Mouse (Mus musculus): Measurements from ENCODE around the gene Aldh1l1. TPM values are rescaled to one million over a fixed set of nuclear protein-coding genes. Genes with fewer than 3 reads are reported as not detected.

Gene Aldh1l1
- polyA plus RNA-seq, 1 experiment from 2014 or later = 7.8 TPM

GRCm38 (mm10) chr6:90613277-90613676 is 127.0 kb downstream of the Aldh1l1 start:
- Histone ChIP-seq H3K27me3 (replicated peaks; ENCODE audit: control insufficient read depth, insufficient read depth, low read length) (no peaks in the 10 kb centered on the region), H3K4me2 (ENCODE audit: low read length) (no peak overlapping the region), H3K9me3 (ENCODE audit: control insufficient read depth, low read length) (no peaks in the 10 kb centered on the region), H3K27ac (ENCODE audit: low read depth) (no peak overlapping the region), H3K9ac (ENCODE audit: low read length) (no peak overlapping the region), H3K36me3 (ENCODE audit: control insufficient read depth, insufficient read depth, low read length) (no peaks in the 10 kb centered on the region), H3K4me3 (ENCODE audit: low read depth, low read length) (no peak overlapping the region), H3K4me1 (replicated peaks; ENCODE audit: control insufficient read depth, insufficient read depth, low read length) (no peaks in the 10 kb centered on the region)
- no peak for DNase-seq (ENCODE audit: low spot score)
- no peak for ATAC-seq (replicated peaks; ENCODE audit: low FRiP score, low TSS enrichment, low read depth)
- WGBS = 81% methylated on average over 8 of the region's 8 CpGs

- Histone ChIP-seq H3K4me1 (replicated peaks; ENCODE audit: control insufficient read depth, insufficient read depth, low read length) (0 out of 2 replicates have a peak, but pooled peaks cover 4% of the 10 kb centered on the region), H3K4me2 (ENCODE audit: low read length) (no peak overlapping the region), H3K4me3 (ENCODE audit: low read depth, low read length) (no peak overlapping the region), H3K36me3 (ENCODE audit: control insufficient read depth, insufficient read depth, low read length) (no peaks in the 10 kb centered on the region), H3K27ac (ENCODE audit: low read depth) (no peak overlapping the region), H3K9me3 (ENCODE audit: control insufficient read depth, low read length) (no peaks in the 10 kb centered on the region), H3K9ac (ENCODE audit: low read length) (no peak overlapping the region), H3K27me3 (replicated peaks; ENCODE audit: control insufficient read depth, insufficient read depth, low read length) (no peaks in the 10 kb centered on the region)
- ATAC-seq (replicated peaks; ENCODE audit: low FRiP score, low TSS enrichment, low read depth) (no peak), DNase-seq (ENCODE audit: low spot score) (no peak)
- WGBS = 79% methylated on average over 7 of the region's 7 CpGs
These were observed 129.1 kb downstream of the Aldh1l1 start for GRCm38 (mm10) chr6:90615362-90615761.

- no peaks in the 10 kb centered on the region for H3K9me3 ChIP-seq (ENCODE audit: control insufficient read depth, low read length)
- no peak overlapping the region for H3K4me3 ChIP-seq (ENCODE audit: low read depth, low read length)
- DNase-seq (ENCODE audit: low spot score) (no peak), ATAC-seq (replicated peaks; ENCODE audit: low FRiP score, low TSS enrichment, low read depth) (no peak)
- H3K4me1 ChIP-seq (replicated peaks; ENCODE audit: control insufficient read depth, insufficient read depth, low read length) = 0 out of 2 replicates have a peak, but pooled peaks cover 6% of the 10 kb centered on the region
- H3K4me2 ChIP-seq (ENCODE audit: low read length) = no peak overlapping the region
- no peaks in the 10 kb centered on the region for H3K27me3 ChIP-seq (replicated peaks; ENCODE audit: control insufficient read depth, insufficient read depth, low read length)
- 88% methylated on average over 6 of the region's 6 CpGs for WGBS
- H3K36me3 ChIP-seq (ENCODE audit: control insufficient read depth, insufficient read depth, low read length) = no peaks in the 10 kb centered on the region
- H3K27ac ChIP-seq (ENCODE audit: low read depth) = no peak overlapping the region
- no peak overlapping the region for H3K9ac ChIP-seq (ENCODE audit: low read length)
These were observed 129.8 kb downstream of the Aldh1l1 start for GRCm38 (mm10) chr6:90615991-90616390.

DNA sequence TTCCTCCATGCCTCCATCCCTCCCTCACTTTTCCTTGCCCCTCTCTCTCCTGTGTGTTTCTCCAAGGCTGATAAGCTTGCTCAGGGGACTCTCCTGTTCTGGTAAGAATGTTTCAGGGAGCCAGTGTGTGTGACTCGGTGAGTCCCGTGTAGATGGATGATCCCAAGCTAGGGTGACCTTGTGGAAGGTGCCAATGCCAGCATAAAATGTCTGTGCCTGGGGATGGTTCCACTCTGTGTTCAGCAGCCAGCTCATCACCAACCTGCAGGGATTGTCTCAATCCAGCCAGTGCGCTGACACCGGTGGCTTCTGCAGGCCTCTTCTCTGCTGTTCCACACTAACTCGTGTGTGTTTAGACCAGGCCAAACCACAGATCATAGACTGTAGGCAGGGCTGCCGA is 130.3 kb downstream of the Aldh1l1 start:
- no peak overlapping the region for H3K4me2 ChIP-seq (ENCODE audit: low read length)
- no peaks in the 10 kb centered on the region for H3K36me3 ChIP-seq (ENCODE audit: control insufficient read depth, insufficient read depth, low read length)
- peaks cover 11% of the 10 kb centered on the region; the same call in 1 of the 2 replicates for H3K4me1 ChIP-seq (replicated peaks; ENCODE audit: control insufficient read depth, insufficient read depth, low read length)
- no peaks in the 10 kb centered on the region for H3K27me3 ChIP-seq (replicated peaks; ENCODE audit: control insufficient read depth, insufficient read depth, low read length)
- WGBS = 76% methylated on average over 6 of the region's 6 CpGs
- no peak overlapping the region for H3K27ac ChIP-seq (ENCODE audit: low read depth)
- H3K9ac ChIP-seq (ENCODE audit: low read length) = no peak overlapping the region
- ATAC-seq (replicated peaks; ENCODE audit: low FRiP score, low TSS enrichment, low read depth) (no peak), DNase-seq (ENCODE audit: low spot score) (no peak)
- H3K4me3 ChIP-seq (ENCODE audit: low read depth, low read length) = no peak overlapping the region
- no peaks in the 10 kb centered on the region for H3K9me3 ChIP-seq (ENCODE audit: control insufficient read depth, low read length)

DNA sequence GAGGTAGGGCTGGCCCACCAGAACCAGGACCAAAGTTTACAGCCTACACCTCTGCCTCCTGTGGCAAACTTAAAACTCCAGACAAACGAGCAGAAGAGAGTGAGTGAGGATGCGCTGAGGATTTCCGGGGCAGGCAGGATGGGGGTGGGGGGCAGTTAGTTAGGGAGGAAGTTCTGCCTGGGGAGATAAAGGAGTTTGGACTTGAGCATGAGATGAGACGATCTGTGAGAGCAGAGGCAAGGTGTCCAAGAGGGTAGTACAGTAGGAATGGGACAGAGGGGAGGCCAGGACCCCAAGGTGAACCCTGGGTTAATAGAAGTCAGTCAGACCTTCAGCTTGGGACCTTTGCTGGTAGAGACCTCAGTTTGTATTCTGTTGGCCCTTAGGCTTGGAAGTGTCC is 132.0 kb downstream of the Aldh1l1 start:
- Histone ChIP-seq H3K9me3 (ENCODE audit: control insufficient read depth, low read length) (no peaks in the 10 kb centered on the region), H3K27ac (ENCODE audit: low read depth) (no peak overlapping the region), H3K27me3 (replicated peaks; ENCODE audit: control insufficient read depth, insufficient read depth, low read length) (no peaks in the 10 kb centered on the region), H3K4me1 (replicated peaks; ENCODE audit: control insufficient read depth, insufficient read depth, low read length) (peaks cover 20% of the 10 kb centered on the region; the same call in 1 of the 2 replicates), H3K4me3 (ENCODE audit: low read depth, low read length) (no peak overlapping the region), H3K9ac (ENCODE audit: low read length) (no peak overlapping the region), H3K4me2 (ENCODE audit: low read length) (no peak overlapping the region), H3K36me3 (ENCODE audit: control insufficient read depth, insufficient read depth, low read length) (no peaks in the 10 kb centered on the region)
- 65% methylated on average over 4 of the region's 4 CpGs for WGBS
- no peak for DNase-seq (ENCODE audit: low spot score)
- ATAC-seq (replicated peaks; ENCODE audit: low FRiP score, low TSS enrichment, low read depth) = no peak

DNA sequence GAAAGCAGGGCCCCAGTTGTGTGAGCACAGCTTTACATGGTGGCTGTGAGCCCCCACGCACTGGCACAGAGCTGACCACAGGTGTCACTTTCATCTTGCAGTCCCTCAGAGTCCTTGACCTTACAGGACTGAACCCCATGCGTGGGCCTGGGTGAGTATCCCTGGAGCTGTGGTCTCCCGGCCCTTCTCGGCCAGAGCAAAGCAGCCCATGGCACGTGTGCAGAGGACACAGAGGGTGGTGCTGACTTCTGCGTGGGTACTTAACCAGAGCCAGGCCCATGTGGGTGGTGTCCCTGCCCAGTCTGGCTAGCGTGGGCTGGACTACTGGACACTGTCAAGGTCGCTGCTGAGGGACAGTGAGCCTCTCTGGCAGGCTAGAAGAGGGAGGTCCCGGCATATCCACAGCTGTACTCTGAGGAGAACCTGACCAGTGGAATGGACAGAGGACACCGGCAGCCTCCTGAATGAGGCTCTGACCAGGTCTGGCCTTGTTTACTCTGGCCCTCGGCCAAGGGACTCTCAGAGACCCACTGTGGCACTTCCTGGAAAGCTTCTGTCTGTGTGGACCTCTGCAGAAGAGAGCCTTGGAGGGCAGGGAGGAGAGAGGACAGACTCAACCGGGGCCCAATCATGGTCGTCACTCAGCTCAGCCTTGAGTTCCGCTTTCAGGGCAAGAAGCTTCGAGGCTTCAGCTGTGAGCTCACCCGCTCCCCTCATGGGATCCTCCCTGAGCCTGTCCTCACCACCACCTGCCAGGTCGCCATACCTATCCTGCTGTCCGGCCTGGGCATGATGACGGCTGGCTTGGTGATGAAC is 132.8 kb downstream of the Aldh1l1 start:
- no peaks in the 10 kb centered on the region for H3K27me3 ChIP-seq (replicated peaks; ENCODE audit: control insufficient read depth, insufficient read depth, low read length)
- DNase-seq (ENCODE audit: low spot score) = no peak
- WGBS = 65% methylated on average over 19 of the region's 19 CpGs
- H3K36me3 ChIP-seq (ENCODE audit: control insufficient read depth, insufficient read depth, low read length) = no peaks in the 10 kb centered on the region
- H3K27ac ChIP-seq (ENCODE audit: low read depth) = no peak overlapping the region
- H3K4me2 ChIP-seq (ENCODE audit: low read length) = no peak overlapping the region
- no peaks in the 10 kb centered on the region for H3K9me3 ChIP-seq (ENCODE audit: control insufficient read depth, low read length)
- H3K4me3 ChIP-seq (ENCODE audit: low read depth, low read length) = no peak overlapping the region
- H3K9ac ChIP-seq (ENCODE audit: low read length) = no peak overlapping the region
- no peak for ATAC-seq (replicated peaks; ENCODE audit: low FRiP score, low TSS enrichment, low read depth)
- H3K4me1 ChIP-seq (replicated peaks; ENCODE audit: control insufficient read depth, insufficient read depth, low read length) = peaks cover 21% of the 10 kb centered on the region; the same call in 1 of the 2 replicates

DNA sequence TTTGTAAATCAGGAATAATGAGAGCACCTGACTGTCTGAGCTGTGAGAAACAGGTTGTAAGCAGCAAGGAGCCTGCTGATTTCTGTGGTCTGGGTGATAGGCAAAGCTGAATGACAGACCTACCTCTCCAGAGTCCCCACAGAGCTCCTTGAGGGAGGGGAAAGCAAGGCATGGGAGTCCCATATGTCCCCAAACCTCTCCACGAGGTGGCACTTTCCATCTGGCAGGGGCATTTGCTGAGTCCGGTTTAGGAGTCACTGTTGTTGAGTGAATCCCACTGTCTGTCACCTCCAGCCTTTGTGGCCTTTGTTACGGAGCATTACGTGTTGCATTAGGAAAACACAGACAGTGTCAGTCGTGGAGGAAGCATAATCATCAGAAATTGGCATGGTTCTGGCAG is 133.7 kb downstream of the Aldh1l1 start:
- DNase-seq (ENCODE audit: low spot score) = no peak
- 79% methylated on average over 5 of the region's 5 CpGs for WGBS
- H3K9ac ChIP-seq (ENCODE audit: low read length) = no peak overlapping the region
- no peaks in the 10 kb centered on the region for H3K36me3 ChIP-seq (ENCODE audit: control insufficient read depth, insufficient read depth, low read length)
- H3K4me1 ChIP-seq (replicated peaks; ENCODE audit: control insufficient read depth, insufficient read depth, low read length) = peaks cover 25% of the 10 kb centered on the region; the same call in 1 of the 2 replicates
- no peaks in the 10 kb centered on the region for H3K27me3 ChIP-seq (replicated peaks; ENCODE audit: control insufficient read depth, insufficient read depth, low read length)
- H3K4me3 ChIP-seq (ENCODE audit: low read depth, low read length) = no peak overlapping the region
- no peak overlapping the region for H3K4me2 ChIP-seq (ENCODE audit: low read length)
- no peak overlapping the region for H3K27ac ChIP-seq (ENCODE audit: low read depth)
- ATAC-seq (replicated peaks; ENCODE audit: low FRiP score, low TSS enrichment, low read depth) = no peak
- no peaks in the 10 kb centered on the region for H3K9me3 ChIP-seq (ENCODE audit: control insufficient read depth, low read length)

DNA sequence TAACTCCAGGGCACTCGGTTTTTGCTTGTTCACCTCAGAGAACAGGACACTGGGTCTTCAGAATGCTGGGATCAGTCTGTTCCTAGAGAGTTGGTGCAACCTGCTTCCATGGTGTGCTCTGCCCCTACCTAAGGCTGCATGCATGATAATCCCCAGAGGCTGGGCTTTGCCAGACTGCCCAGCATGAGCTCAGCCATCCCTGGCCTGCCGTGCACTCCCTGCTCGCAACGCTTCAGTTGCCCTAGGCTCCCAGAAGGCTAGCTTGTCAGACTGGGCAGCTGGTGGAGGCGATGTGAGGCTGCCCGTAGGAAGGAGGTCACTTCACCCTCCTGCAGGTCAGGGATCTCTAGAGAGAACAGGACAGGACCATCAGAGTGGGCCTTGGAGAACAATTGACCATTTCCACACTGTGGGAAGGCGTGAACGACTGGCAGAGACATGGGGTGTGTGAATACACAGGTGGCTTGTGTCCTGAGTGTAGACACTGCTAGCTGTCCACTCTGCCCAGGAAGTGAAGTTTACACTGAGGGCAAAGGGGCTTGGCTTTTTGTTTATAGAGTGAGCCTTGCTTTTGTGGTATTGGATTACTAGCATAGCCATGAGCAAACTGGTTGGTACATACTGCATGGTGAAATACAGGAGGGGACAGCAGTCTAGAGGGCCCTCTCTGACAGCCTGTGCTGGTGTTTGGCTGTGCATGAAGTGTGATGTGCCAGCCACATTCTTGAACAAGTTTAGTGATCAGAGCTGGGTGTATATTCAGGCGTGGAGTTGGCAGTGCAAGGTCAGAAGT is 134.8 kb downstream of the Aldh1l1 start:
- H3K4me3 ChIP-seq (ENCODE audit: low read depth, low read length) = no peak overlapping the region
- no peaks in the 10 kb centered on the region for H3K27me3 ChIP-seq (replicated peaks; ENCODE audit: control insufficient read depth, insufficient read depth, low read length)
- no peaks in the 10 kb centered on the region for H3K36me3 ChIP-seq (ENCODE audit: control insufficient read depth, insufficient read depth, low read length)
- DNase-seq (ENCODE audit: low spot score) = no peak
- no peak overlapping the region for H3K27ac ChIP-seq (ENCODE audit: low read depth)
- peaks cover 25% of the 10 kb centered on the region; the same call in 1 of the 2 replicates for H3K4me1 ChIP-seq (replicated peaks; ENCODE audit: control insufficient read depth, insufficient read depth, low read length)
- 50% methylated on average over 9 of the region's 9 CpGs for WGBS
- H3K9me3 ChIP-seq (ENCODE audit: control insufficient read depth, low read length) = no peaks in the 10 kb centered on the region
- no peak overlapping the region for H3K4me2 ChIP-seq (ENCODE audit: low read length)
- H3K9ac ChIP-seq (ENCODE audit: low read length) = no peak overlapping the region
- ATAC-seq (replicated peaks; ENCODE audit: low FRiP score, low TSS enrichment, low read depth) = no peak

Measured in intestine, embryonic 14.5 days (tissue).